Mouse (Mus musculus) forebrain, embryonic 16.5 days (tissue): ENCODE data around the gene Dhx9. TPM values are rescaled to one million over a fixed set of nuclear protein-coding genes. Genes with fewer than 3 reads are reported as not detected.

Experiments
- ATAC-seq: fragments of 200-750 bp; cut with Nextera tagmentation; 2 replicates; pipeline ENCODE4 v1.8.0; 2017; ENCODE audit warnings: mild to moderate bottlenecking, moderate library complexity
- H3K27ac ChIP-seq: fragments of 300-500 bp; sonication (generic); 2 replicates; pipeline ENCODE4 v1.5.1; 2014; ENCODE audit warnings: low read length, control low read depth
- H3K27me3 ChIP-seq: fragments of 300-500 bp; sonication (generic); replicated peaks from 2 replicates; pipeline ENCODE4 v1.6.1; 2014; ENCODE audit warnings: low read length; ENCODE audit not compliant: control insufficient read depth, insufficient read depth
- H3K36me3 ChIP-seq: fragments of 300-500 bp; sonication (generic); 2 replicates; pipeline ENCODE4 v1.6.1; 2014; ENCODE audit not compliant: control insufficient read depth, insufficient read depth
- H3K4me1 ChIP-seq: fragments of 300-500 bp; sonication (generic); replicated peaks from 2 replicates; pipeline ENCODE4 v1.6.1; 2014; ENCODE audit warnings: low read length; ENCODE audit not compliant: control insufficient read depth, insufficient read depth
- H3K4me2 ChIP-seq: fragments of 300-500 bp; sonication (generic); 2 replicates; pipeline ENCODE4 v1.6.1; 2014; ENCODE audit warnings: mild to moderate bottlenecking, low read length, control low read depth
- H3K4me3 ChIP-seq: fragments of 300-500 bp; sonication (generic); replicated peaks from 2 replicates; pipeline ENCODE4 v1.5.1; 2014; ENCODE audit warnings: mild to moderate bottlenecking, low read length, control low read depth
- H3K9ac ChIP-seq: fragments of 300-500 bp; sonication (generic); replicated peaks from 2 replicates; pipeline ENCODE4 v1.6.1; 2014; ENCODE audit warnings: low read depth, low read length, control low read depth
- H3K9me3 ChIP-seq: fragments of 300-500 bp; sonication (generic); 2 replicates; pipeline ENCODE4 v1.6.1; 2016; ENCODE audit warnings: low read length; ENCODE audit not compliant: control insufficient read depth
- WGBS: fragments of 180-500 bp; shearing (Covaris S2); extraction: QIAGEN DNeasy Blood & Tissue Kit; methylation state at CpG from one replicate; pipeline ENCODE4 v1.1.7; 2014; 5-methylcytosine and 5-hydroxymethylcytosine counted together
- polyA plus RNA-seq: library from polyadenylated mRNA; unstranded; fragments of >200 nt; fragmentation: Nextera tagmentation; extraction: Ambion mirVana; gene quantifications from 2 replicates; pipeline ENCODE4 v1.2.1, GENCODE M21; 2015

Gene Dhx9
- polyA plus RNA-seq, 1 experiment from 2014 or later = 38.4 TPM

DNA sequence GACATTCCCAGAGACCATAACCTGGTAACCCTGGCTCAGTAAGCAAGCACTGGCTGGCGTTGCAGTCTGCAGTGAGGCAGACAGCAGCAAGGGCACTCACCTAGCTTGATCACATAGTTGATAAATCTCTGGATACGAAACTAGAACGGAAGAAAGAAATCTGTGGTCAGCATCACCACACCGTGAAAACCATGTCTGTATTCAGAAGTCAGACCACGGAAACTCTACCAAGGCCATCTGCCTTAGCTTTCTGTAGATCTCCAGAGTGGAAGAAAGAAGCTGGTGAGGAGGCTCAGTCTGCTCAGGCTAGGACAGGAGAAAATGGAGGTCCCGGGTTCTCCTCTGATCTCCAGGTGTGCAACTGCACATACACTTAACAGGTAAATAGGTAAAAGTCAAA lies 21.6 kb upstream of the Dhx9 start:
- Histone ChIP-seq H3K9ac (no peak overlapping the region), H3K4me1 (no peaks in the 10 kb centered on the region), H3K4me3 (no peak overlapping the region), H3K9me3 (no peaks in the 10 kb centered on the region), H3K4me2 (no peak overlapping the region), H3K36me3 (no peaks in the 10 kb centered on the region), H3K27me3 (no peaks in the 10 kb centered on the region), H3K27ac (no peak overlapping the region)
- no peak for ATAC-seq
- WGBS = 91% methylated on average over 6 of the region's 6 CpGs

DNA sequence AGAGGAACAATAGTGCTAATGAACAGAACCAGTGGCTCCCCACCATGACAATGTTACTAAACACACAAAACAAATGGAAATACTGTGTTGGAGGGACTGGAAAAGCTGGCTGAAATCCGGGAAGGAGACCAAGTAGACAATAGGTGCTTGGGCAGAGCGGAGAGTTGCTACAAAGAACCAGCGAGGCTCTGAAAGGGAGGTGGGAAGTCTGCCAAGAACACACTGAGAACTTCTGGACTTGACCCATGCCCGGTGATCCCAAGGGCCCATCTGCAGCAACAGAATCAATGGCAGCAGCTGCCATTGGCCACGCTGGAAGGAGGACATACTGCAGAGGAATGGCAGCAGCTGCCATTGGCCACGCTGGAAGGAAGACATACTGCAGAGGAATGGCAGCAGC lies 18.8 kb upstream of the Dhx9 start:
- ATAC-seq = peak; percentile 33; the same call in 1 of the 2 replicates
- no peak overlapping the region for H3K4me3 ChIP-seq
- H3K36me3 ChIP-seq = no peaks in the 10 kb centered on the region
- H3K9me3 ChIP-seq = no peaks in the 10 kb centered on the region
- no peaks in the 10 kb centered on the region for H3K4me1 ChIP-seq
- no peak overlapping the region for H3K9ac ChIP-seq
- no peaks in the 10 kb centered on the region for H3K27me3 ChIP-seq
- 19% methylated on average over 6 of the region's 6 CpGs for WGBS
- H3K4me2 ChIP-seq = no peak overlapping the region
- no peak overlapping the region for H3K27ac ChIP-seq

DNA sequence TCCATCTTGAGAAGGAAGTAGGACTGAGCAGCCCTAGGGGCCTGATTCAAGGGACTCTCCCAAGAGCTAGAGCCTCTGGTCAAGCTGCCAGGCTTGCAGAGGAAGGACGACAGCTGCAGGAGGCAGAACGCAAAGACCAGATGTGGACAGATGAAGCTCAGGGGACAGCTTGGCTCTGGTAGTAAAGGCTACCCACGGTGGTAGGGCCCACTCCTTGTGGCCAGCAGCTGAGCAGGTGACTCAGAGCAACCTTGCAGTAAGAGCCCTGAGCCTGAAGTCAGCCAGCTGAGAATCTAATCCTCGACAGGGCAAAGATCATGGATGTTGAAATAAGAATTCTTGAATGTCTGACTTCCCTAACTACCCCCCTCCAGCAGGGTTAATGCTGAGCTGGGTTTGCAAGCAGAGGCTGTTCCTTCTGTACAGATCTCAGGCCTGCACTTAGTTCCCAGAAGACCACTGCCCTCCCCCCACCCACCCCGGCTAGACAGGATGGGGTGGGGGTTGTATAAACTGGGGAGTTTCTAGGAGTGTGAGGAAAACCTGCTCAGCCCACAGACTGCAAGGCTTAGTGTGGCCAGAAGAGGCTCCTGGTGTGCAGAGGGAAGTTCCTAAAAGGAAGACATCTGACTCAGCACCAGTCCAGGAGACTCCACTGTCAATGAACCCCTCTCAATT lies 14.3 kb upstream of the Dhx9 start:
- Histone ChIP-seq H3K27me3 (no peaks in the 10 kb centered on the region), H3K4me1 (no peaks in the 10 kb centered on the region), H3K9ac (no peak overlapping the region), H3K4me2 (no peak overlapping the region), H3K4me3 (no peak overlapping the region), H3K9me3 (no peaks in the 10 kb centered on the region), H3K27ac (no peak overlapping the region), H3K36me3 (no peaks in the 10 kb centered on the region)
- 67% methylated on average over 5 of the region's 5 CpGs for WGBS
- no peak for ATAC-seq

DNA sequence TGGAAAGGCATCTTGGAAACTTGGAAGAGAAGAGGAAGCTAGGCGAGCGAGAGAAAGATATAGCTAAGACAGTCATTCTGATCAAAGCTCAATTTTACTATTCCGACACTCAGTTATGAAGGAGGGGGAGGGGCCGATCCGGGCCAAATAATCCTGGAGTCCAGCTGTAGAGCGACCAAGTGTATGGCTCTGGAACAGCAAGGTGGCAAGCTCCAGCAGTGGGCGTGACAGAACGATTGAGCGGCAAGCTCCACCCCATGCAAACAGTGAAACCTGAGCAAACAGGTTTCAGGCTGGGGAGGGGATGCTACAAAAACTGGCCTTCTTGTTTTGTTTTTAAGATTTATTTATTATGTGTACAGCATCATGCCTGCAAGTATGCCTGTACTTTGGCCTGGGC lies 12.6 kb upstream of the Dhx9 start:
- H3K27ac ChIP-seq = no peak overlapping the region
- no peak overlapping the region for H3K4me2 ChIP-seq
- H3K4me1 ChIP-seq = no peaks in the 10 kb centered on the region
- no peaks in the 10 kb centered on the region for H3K36me3 ChIP-seq
- 92% methylated on average over 9 of the region's 9 CpGs for WGBS
- no peak for ATAC-seq
- no peaks in the 10 kb centered on the region for H3K9me3 ChIP-seq
- H3K9ac ChIP-seq = no peak overlapping the region
- no peak overlapping the region for H3K4me3 ChIP-seq
- no peaks in the 10 kb centered on the region for H3K27me3 ChIP-seq

DNA sequence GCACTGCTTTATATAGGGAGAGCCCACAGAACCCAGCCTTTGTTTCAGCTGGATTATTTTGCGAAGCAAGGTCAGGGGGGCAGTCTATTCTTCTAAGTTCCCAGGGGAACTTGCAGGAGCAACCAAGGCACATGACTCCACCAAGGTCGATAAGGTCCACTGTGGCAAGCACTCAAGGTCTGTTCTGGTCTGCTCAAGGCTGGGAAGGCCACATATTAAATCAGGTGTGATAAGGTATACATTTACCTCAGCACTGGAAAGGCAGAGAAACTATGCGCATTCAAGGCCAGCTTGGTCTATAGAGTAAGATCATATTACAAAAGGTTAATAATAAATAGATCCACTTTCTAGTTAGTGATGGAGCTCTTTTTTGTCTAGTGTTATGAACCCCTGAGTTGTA lies 8.6 kb upstream of the Dhx9 start:
- no peak overlapping the region for H3K4me2 ChIP-seq
- no peaks in the 10 kb centered on the region for H3K27me3 ChIP-seq
- WGBS = 83% methylated on average over 3 of the region's 3 CpGs
- no peaks in the 10 kb centered on the region for H3K4me1 ChIP-seq
- no peak overlapping the region for H3K9ac ChIP-seq
- no peak for ATAC-seq
- H3K9me3 ChIP-seq = no peaks in the 10 kb centered on the region
- no peak overlapping the region for H3K4me3 ChIP-seq
- no peak overlapping the region for H3K27ac ChIP-seq
- H3K36me3 ChIP-seq = no peaks in the 10 kb centered on the region

DNA sequence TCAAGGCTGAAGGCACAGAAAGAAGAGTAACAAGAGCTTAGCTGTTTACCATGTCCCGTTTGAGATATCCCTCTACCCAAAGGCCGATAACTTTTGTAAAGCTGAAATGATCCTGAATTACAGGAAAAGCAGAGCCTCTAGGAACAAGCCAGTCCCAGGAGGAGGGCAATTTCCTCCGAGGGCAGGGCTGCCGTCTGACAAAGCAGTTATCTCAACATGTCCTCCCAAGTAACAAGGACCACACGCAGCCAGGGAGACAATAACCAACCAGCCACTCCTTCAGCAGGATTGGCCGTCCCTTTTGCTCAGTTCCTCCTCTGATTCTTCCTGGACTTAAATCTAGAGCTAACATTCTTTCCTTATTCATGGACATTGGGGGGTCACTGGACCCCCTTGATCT lies 6.5 kb upstream of the Dhx9 start:
- Histone ChIP-seq H3K4me2 (no peak overlapping the region), H3K9me3 (no peaks in the 10 kb centered on the region), H3K9ac (no peak overlapping the region), H3K27ac (no peak overlapping the region), H3K27me3 (no peaks in the 10 kb centered on the region), H3K36me3 (no peaks in the 10 kb centered on the region), H3K4me1 (no peaks in the 10 kb centered on the region), H3K4me3 (no peak overlapping the region)
- ATAC-seq = no peak
- WGBS = 24% methylated on average over 6 of the region's 6 CpGs

DNA sequence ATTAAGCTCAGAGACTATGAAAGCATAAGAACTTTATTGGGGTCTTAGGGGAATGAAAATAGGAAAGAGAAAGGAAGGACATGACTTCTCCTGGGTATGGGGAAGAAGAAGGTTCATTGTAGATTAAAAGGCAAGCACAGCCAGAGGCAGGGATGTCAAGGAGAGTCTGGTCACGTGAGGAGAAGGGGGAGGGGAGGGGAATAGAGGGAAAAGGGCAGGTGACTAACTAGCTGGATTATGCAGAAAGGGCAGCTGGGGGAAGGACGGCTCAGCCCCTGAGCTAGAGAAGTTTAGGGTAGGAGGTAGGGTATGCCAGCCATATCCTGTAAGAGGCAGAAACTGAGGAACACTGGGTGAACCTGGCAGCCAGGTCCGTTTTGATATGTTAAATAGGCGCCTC lies 5.9 kb upstream of the Dhx9 start:
- 23% methylated on average over 4 of the region's 4 CpGs for WGBS
- H3K4me3 ChIP-seq = no peak overlapping the region
- no peaks in the 10 kb centered on the region for H3K9me3 ChIP-seq
- H3K27ac ChIP-seq = no peak overlapping the region
- H3K36me3 ChIP-seq = no peaks in the 10 kb centered on the region
- no peak for ATAC-seq
- H3K4me1 ChIP-seq = no peaks in the 10 kb centered on the region
- H3K27me3 ChIP-seq = no peaks in the 10 kb centered on the region
- H3K9ac ChIP-seq = no peak overlapping the region
- H3K4me2 ChIP-seq = no peak overlapping the region

DNA sequence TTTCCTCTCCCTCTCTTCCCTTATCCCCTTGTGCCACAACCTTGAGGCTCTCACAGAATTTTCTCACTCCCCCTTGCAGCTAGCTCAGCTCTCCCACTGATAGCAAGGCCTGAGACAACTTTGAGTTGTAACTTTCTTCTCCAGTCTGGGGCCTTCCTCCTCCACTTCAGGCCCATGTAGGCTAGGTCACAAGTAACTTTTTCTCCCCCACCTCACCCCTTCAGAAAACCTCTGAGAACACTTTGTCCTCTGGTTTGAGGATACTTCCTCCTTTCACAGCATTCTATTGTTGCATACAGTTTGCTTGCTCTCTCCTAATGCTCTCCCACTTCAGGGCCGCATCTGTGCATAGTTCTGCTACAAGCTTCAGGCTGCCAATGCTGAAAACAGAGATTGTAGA lies 4.4 kb upstream of the Dhx9 start:
- Histone ChIP-seq H3K27ac (no peak overlapping the region), H3K9ac (no peak overlapping the region), H3K36me3 (no peaks in the 10 kb centered on the region), H3K4me2 (no peak overlapping the region), H3K4me3 (no peak overlapping the region), H3K9me3 (no peaks in the 10 kb centered on the region), H3K4me1 (no peaks in the 10 kb centered on the region), H3K27me3 (no peaks in the 10 kb centered on the region)
- 96% methylated on average over 1 of the region's 1 CpGs for WGBS
- no peak for ATAC-seq

DNA sequence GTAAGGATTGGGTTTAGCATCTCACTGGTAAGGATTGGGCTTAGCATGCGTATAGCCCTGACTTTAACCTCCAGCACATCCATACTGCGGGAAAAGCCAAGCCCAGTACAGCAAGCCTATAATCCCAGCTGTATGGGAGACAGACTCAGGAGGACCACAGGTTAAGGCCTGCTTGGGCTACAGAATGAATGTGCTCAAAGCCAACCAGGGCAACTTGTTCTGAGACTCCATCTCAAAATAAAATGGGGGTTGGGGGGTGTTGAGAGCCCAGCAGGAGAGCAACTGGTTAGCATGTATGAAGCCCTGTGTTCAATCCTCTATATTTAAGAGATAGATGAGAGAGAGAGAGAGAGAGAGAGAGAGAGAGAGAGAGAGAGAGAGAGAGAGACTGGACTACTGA lies 3.9 kb upstream of the Dhx9 start:
- H3K9me3 ChIP-seq = no peaks in the 10 kb centered on the region
- no peak overlapping the region for H3K4me3 ChIP-seq
- H3K27me3 ChIP-seq = no peaks in the 10 kb centered on the region
- no peak overlapping the region for H3K9ac ChIP-seq
- no peak for ATAC-seq
- H3K4me2 ChIP-seq = no peak overlapping the region
- H3K4me1 ChIP-seq = peaks cover under 1% of the 10 kb centered on the region
- no peaks in the 10 kb centered on the region for H3K36me3 ChIP-seq
- no peak overlapping the region for H3K27ac ChIP-seq
- WGBS = 78% methylated on average over 2 of the region's 2 CpGs

DNA sequence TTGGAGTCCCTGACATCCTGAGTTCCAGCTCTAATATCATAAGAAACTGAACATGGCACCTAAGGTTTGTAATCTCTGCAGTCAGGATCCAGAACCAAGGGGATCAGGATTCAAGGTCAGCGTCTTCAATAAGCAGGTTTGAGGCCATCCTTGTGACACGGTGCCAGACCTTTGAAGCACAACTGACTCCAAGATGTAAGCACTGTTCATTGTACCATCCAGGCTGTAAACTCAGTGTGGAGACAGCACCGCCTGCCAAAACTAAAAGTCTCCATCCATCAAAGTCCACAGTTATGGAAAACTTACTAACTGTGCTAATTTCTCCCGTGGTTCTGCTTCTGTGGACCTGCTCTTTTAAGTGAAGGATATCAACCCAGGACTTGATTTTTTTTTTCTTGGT lies 2.5 kb upstream of the Dhx9 start:
- no peaks in the 10 kb centered on the region for H3K27me3 ChIP-seq
- no peak overlapping the region for H3K27ac ChIP-seq
- H3K9me3 ChIP-seq = no peaks in the 10 kb centered on the region
- 86% methylated on average over 4 of the region's 4 CpGs for WGBS
- H3K4me3 ChIP-seq = no peak overlapping the region
- no peak for ATAC-seq
- H3K36me3 ChIP-seq = no peaks in the 10 kb centered on the region
- H3K4me2 ChIP-seq = no peak overlapping the region
- H3K4me1 ChIP-seq = peaks cover 11% of the 10 kb centered on the region
- no peak overlapping the region for H3K9ac ChIP-seq
